Mouse (Mus musculus): ENCODE data around the gene Vkorc1l1. TPM values are rescaled to one million over a fixed set of nuclear protein-coding genes. Genes with fewer than 3 reads are reported as not detected.

The Vkorc1l1 gene
- total RNA-seq, 2 experiments from 2014 or later, result 16.4 to 18.4 TPM

GRCm38 (mm10) chr5:129940736-129941494 lies 855 bp upstream of the Vkorc1l1 start:
- intact Hi-C loops (cut with DNase I), result loop anchor here (2.0 to 5.0 kb wide), 2 partner anchors 32 to 231 kb away; partner anchors contain the start of genes Nupr1l and Rabgef1
- no peak for DNase-seq

GRCm38 (mm10) chr5:129942073-129942939 lies 536 bp downstream of the Vkorc1l1 start:
- peak; percentile 16 to 49 for DNase-seq
- intact Hi-C loops (cut with DNase I), result loop anchor here (5.0 kb wide), 1 partner anchor 230 kb away; the partner anchor contains the start of gene Rabgef1

GRCm38 (mm10) chr5:129943402-129943801 lies 1.6 kb downstream of the Vkorc1l1 start:
- intact Hi-C loops (cut with DNase I), result loop anchor here (5.0 kb wide), 1 partner anchor 229 kb away; the partner anchor contains the start of gene Rabgef1
- no peak for DNase-seq

- no peak for DNase-seq
- intact Hi-C loops (cut with DNase I), result no loop called here
These were observed 5.8 kb downstream of the Vkorc1l1 start for GRCm38 (mm10) chr5:129947528-129948033.

GRCm38 (mm10) chr5:129952143-129952542 lies 10.4 kb downstream of the Vkorc1l1 start:
- DNase-seq, result no peak
- intact Hi-C loops (cut with DNase I), result no loop called here

GRCm38 (mm10) chr5:129954473-129955254 lies 12.9 kb downstream of the Vkorc1l1 start:
- peak; percentile 8 to 16 for DNase-seq
- intact Hi-C loops (cut with DNase I), result no loop called here

GRCm38 (mm10) chr5:129955792-129956191 lies 14.0 kb downstream of the Vkorc1l1 start:
- DNase-seq, result no peak
- intact Hi-C loops (cut with DNase I), result no loop called here

- intact Hi-C loops (cut with DNase I), result no loop called here
- DNase-seq, result no peak
These were observed 21.5 kb downstream of the Vkorc1l1 start for GRCm38 (mm10) chr5:129963224-129963623.

GRCm38 (mm10) chr5:129966448-129966847 lies 24.7 kb downstream of the Vkorc1l1 start:
- no peak for DNase-seq
- intact Hi-C loops (cut with DNase I), result no loop called here

- intact Hi-C loops (cut with DNase I), result no loop called here
- no peak for DNase-seq
These were observed 26.6 kb downstream of the Vkorc1l1 start for GRCm38 (mm10) chr5:129968417-129968816.

GRCm38 (mm10) chr5:129971491-129971890 lies 29.7 kb downstream of the Vkorc1l1 start:
- DNase-seq, result peak; percentile 9 to 11
- intact Hi-C loops (cut with DNase I), result no loop called here

- intact Hi-C loops (cut with DNase I), result no loop called here
- no peak for DNase-seq
These were observed 32.6 kb downstream of the Vkorc1l1 start for GRCm38 (mm10) chr5:129974354-129974753.

- intact Hi-C loops (cut with DNase I), result no loop called here
- no peak for DNase-seq
These were observed 33.1 kb downstream of the Vkorc1l1 start for GRCm38 (mm10) chr5:129974866-129975311.

- no peak for DNase-seq
- intact Hi-C loops (cut with DNase I), result no loop called here
These were observed 36.0 kb downstream of the Vkorc1l1 start for GRCm38 (mm10) chr5:129977768-129978167.

- no peak for DNase-seq
- intact Hi-C loops (cut with DNase I), result no loop called here
These were observed 36.8 kb downstream of the Vkorc1l1 start for GRCm38 (mm10) chr5:129978608-129979007.

- intact Hi-C loops (cut with DNase I), result no loop called here
These were observed 38.4 kb downstream of the Vkorc1l1 start for GRCm38 (mm10) chr5:129980216-129980615.

GRCm38 (mm10) chr5:129989376-129989775 lies 47.6 kb downstream of the Vkorc1l1 start:
- DNase-seq, result no peak
- intact Hi-C loops (cut with DNase I), result no loop called here

More at GRCm38 (mm10) chr5:129980216-129980615, 38.4 kb downstream of the Vkorc1l1 start:
- no peak for DNase-seq

- intact Hi-C loops (cut with DNase I), result no loop called here
These were observed 50.1 kb downstream of the Vkorc1l1 start for GRCm38 (mm10) chr5:129991898-129992297.

GRCm38 (mm10) chr5:129993374-129993773 lies 51.6 kb downstream of the Vkorc1l1 start:
- no peak for DNase-seq
- intact Hi-C loops (cut with DNase I), result no loop called here

More at GRCm38 (mm10) chr5:129991898-129992297, 50.1 kb downstream of the Vkorc1l1 start:
- no peak for DNase-seq

- intact Hi-C loops (cut with DNase I), result no loop called here
These were observed 53.2 kb downstream of the Vkorc1l1 start for GRCm38 (mm10) chr5:129994989-129995388.

More at GRCm38 (mm10) chr5:129994989-129995388, 53.2 kb downstream of the Vkorc1l1 start:
- DNase-seq, result no peak

Measured in heart, postnatal 36 days (tissue).